Mouse (Mus musculus) midbrain, embryonic 13.5 days (tissue): Measurements from ENCODE around the gene Gast. TPM values are rescaled to one million over a fixed set of nuclear protein-coding genes. Genes with fewer than 3 reads are reported as not detected.
A peak's percentile ranks its signal among the peaks of the same experiment; 100 is the strongest.
"Not testable (repeated sequence)": the region's sequence is repeated elsewhere in the genome, so short reads cannot be mapped to it uniquely, and the experiment has no call there.

Experiments
- ATAC-seq: fragments of 200-750 bp; cut with Nextera tagmentation; 2 replicates; pipeline ENCODE4 v1.8.0; 2017; ENCODE audit warnings: mild to moderate bottlenecking, moderate TSS enrichment, moderate library complexity
- H3K27ac ChIP-seq: fragments of 300-500 bp; sonication (generic); 2 replicates; pipeline ENCODE4 v1.5.1; 2015; ENCODE audit warnings: inconsistent platforms, mild to moderate bottlenecking, moderate library complexity
- H3K27me3 ChIP-seq: fragments of 300-500 bp; sonication (generic); 2 replicates; pipeline ENCODE4 v1.6.1; 2015; ENCODE audit warnings: mild to moderate bottlenecking, inconsistent platforms
- H3K36me3 ChIP-seq: fragments of 300-500 bp; sonication (generic); 2 replicates; pipeline ENCODE4 v1.6.1; 2015; ENCODE audit warnings: mild to moderate bottlenecking, inconsistent platforms
- H3K4me1 ChIP-seq: fragments of 300-500 bp; sonication (generic); replicated peaks from 2 replicates; pipeline ENCODE4 v1.6.1; 2015; ENCODE audit warnings: inconsistent platforms
- H3K4me2 ChIP-seq: fragments of 300-500 bp; sonication (generic); replicated peaks from 2 replicates; pipeline ENCODE4 v1.6.1; 2015; ENCODE audit warnings: moderate library complexity, mild to moderate bottlenecking, inconsistent platforms
- H3K4me3 ChIP-seq: fragments of 300-500 bp; sonication (generic); replicated peaks from 2 replicates; pipeline ENCODE4 v1.5.1; 2015; ENCODE audit warnings: mild to moderate bottlenecking, inconsistent platforms
- H3K9ac ChIP-seq: fragments of 300-500 bp; sonication (generic); replicated peaks from 2 replicates; pipeline ENCODE4 v1.6.1; 2015; ENCODE audit warnings: mild to moderate bottlenecking, inconsistent platforms
- H3K9me3 ChIP-seq: fragments of 300-500 bp; sonication (generic); 2 replicates; pipeline ENCODE4 v1.6.1; 2016; ENCODE audit warnings: mild to moderate bottlenecking, inconsistent platforms
- WGBS: fragments of 180-500 bp; shearing (Covaris S2); methylation state at CpG from one replicate; pipeline ENCODE4 v1.1.7; 2015; 5-methylcytosine and 5-hydroxymethylcytosine counted together
- polyA plus RNA-seq: library from polyadenylated mRNA; unstranded; fragments of >200 nt; fragmentation: Nextera tagmentation; extraction: Ambion mirVana; gene quantifications from 2 replicates; pipeline ENCODE4 v1.2.1, GENCODE M21; 2015

Gene Gast
- polyA plus RNA-seq, 1 experiment from 2014 or later: 1.2 TPM

DNA sequence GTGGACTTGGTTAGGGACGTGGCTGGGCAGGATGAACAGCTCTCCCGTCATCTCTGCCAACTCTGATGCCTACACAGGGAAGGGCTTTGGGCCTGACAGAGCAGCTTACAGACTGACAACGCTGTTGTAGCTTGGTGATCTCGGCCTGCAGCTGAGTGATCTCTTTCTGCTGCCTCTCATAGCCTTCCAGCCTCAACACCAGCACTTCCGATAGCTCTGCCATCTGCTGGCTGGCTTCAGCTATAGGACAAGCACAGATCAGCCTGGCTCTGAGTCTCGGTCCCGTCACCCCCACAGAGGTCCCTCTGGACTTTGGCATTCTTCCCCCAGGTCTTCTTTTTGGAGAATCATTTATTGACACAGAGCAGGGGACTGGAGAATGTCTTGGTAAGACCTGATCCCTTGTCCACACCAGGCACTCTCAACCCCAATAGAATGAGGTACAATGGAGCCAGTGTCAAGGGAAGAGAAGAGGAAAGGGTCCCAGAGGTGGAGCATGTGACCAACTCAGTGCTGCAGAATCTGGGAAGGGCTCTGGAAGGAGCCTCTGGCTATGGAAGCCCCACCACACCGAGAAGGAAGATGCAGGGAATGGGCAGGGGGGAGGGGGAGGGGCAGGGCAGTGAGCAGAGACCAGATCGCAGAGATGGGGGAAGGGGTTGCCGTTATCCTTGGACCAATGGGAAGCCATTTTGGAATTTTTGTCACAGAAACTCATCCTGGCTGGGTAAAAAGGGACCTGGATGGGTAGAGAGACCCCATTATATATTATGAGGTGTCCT is 18.1 kb downstream of the Gast start:
- ATAC-seq: peak; percentile 40
- Histone ChIP-seq H3K27ac (peak overlapping the region; percentile 56), H3K9ac (peak overlapping the region; percentile 49; the same call in 1 of the 2 replicates)

DNA sequence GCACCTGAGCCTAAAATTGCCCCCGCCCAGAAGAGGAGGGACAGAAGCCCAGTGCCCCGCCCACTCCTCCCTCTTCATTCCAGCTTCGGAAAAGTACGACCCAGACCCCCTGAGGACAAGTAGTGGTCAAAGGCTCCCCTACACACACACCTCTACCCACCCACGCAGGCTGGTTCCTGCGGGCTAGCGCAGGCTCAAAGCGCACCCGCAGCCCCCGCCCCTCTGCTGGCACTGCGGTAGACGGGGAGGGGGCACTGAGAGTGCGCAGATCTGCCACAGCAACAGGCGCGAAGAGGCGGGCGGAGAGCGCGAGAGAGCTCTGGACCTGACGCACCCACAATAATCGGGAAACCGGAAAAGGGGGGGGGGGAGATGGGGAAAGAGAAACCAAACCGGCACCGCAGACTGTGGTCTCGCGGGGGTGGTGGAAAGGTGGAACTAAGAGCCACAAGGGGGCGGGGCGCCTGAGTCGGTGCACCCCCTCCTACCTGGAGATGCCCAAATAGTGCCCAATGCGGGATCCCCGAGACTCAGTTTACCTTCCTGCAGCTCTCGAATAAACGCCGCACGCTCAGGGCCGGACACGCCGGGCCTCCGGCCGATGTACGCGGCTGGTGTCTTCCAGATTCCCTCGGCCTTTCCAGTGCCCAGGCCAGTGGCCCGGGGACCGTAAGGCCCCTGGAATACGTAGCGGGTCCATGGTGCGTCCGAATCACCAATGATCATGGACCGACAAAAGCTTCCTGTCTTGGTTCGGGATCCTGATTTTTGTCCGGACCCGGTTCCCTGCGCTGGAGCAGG is 21.1 kb downstream of the Gast start:
- H3K27ac ChIP-seq: peak overlapping the region; percentile 51
- H3K4me2 ChIP-seq: peak overlapping the region; percentile 98
- peaks cover 41% of the 10 kb centered on the region for H3K4me1 ChIP-seq
- peak; percentile 49 for ATAC-seq
- H3K36me3 ChIP-seq: peaks cover 21% of the 10 kb centered on the region
- no peaks in the 10 kb centered on the region for H3K9me3 ChIP-seq
- H3K9ac ChIP-seq: peak overlapping the region; percentile 75
- peak overlapping the region; percentile 65 for H3K4me3 ChIP-seq
- H3K27me3 ChIP-seq: peaks cover 23% of the 10 kb centered on the region
- WGBS: under 1% methylated on average over 54 of the region's 54 CpGs

More for the DNA sequence above, 18.1 kb downstream of the Gast start:
- Histone ChIP-seq H3K9me3 (no peaks in the 10 kb centered on the region), H3K4me1 (peaks cover 54% of the 10 kb centered on the region), H3K36me3 (peaks cover 36% of the 10 kb centered on the region), H3K27me3 (peaks cover 6% of the 10 kb centered on the region), H3K4me2 (no peak overlapping the region), H3K4me3 (no peak overlapping the region)
- WGBS: 35% methylated on average over 10 of the region's 10 CpGs

DNA sequence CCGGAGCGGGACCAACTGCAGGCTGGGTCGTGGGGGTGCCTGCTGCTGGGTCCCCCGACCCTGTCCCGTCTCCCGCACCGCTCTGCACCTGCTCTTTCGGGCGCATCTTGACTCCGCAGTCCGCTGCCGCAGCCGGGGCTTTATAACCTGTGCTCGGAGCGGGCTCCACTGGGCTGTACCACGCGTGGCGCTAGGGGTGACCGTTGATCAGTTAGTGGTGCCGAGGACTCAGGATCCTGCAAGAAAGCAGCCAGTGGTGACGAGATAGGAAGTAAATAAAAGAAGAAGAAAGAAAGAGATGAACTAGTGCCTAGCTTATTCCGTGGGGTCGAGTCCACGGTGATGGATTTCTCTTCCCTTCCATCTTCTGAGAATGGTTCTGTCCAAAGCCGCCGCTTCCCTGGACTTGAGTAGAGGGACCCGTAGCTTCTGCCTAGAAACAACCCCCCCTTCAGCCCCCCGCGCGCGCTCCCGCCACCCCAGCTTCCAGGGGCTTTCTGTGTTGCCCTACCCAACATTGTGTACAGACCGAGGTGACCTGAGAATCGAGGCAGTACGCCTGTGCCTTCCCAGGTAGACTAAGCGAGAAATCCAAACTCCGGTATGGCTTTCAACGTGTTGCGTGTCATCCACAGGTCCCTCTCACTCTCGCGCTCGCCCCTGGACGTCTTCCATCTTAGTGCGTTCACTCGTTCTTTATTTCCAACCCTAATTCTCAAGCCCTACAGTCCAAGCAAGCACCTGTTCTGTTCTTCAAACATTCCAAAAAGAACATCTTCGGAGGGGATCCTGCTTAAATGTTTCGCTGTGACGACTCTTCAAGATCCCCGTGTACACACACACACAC is 22.0 kb downstream of the Gast start, which contains the start of gene Hap1:
Gene Hap1 (minus strand): TSS at position 157 of the 847 bp plus-strand sequence.
- peaks cover 26% of the 10 kb centered on the region for H3K27me3 ChIP-seq
- H3K9ac ChIP-seq: peak within 1 kb of the TSS; percentile 75
- H3K9me3 ChIP-seq: no peaks in the 10 kb centered on the region
- H3K36me3 ChIP-seq: peaks cover 18% of the 10 kb centered on the region
- ATAC-seq: peak; percentile 70
- peaks cover 41% of the 10 kb centered on the region for H3K4me1 ChIP-seq
- H3K4me2 ChIP-seq: peak within 1 kb of the TSS; percentile 98
- under 1% methylated on average over 49 of the region's 49 CpGs for WGBS
- peak within 1 kb of the TSS; percentile 51 for H3K27ac ChIP-seq
- H3K4me3 ChIP-seq: peak within 1 kb of the TSS; percentile 65

DNA sequence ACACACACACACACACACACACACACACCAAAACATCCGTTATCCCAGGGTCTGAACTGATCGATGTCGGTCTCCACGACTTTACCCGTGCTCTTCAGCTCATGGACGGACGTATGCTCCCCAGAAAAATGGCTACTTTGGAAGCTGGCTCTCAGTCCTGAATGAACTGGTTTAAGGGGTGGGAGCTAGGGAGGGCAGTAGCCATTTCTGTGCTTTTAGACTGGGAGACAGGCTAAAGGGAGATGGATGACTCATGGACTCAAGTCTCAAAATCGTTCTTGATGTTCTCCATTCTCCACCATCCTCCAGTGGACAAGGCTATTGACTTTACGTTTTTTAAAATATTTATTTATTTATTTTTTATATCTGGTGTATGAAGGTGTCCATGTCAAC is 22.6 kb downstream of the Gast start:
- ATAC-seq: no peak
- Histone ChIP-seq H3K36me3 (peaks cover 12% of the 10 kb centered on the region), H3K27ac (no peak overlapping the region), H3K27me3 (peaks cover 26% of the 10 kb centered on the region), H3K4me1 (peaks cover 35% of the 10 kb centered on the region), H3K4me2 (peak overlapping the region; percentile 98), H3K9ac (peak overlapping the region; percentile 75), H3K9me3 (no peaks in the 10 kb centered on the region), H3K4me3 (peak overlapping the region; percentile 65)
- WGBS: 15% methylated on average over 9 of the region's 9 CpGs

DNA sequence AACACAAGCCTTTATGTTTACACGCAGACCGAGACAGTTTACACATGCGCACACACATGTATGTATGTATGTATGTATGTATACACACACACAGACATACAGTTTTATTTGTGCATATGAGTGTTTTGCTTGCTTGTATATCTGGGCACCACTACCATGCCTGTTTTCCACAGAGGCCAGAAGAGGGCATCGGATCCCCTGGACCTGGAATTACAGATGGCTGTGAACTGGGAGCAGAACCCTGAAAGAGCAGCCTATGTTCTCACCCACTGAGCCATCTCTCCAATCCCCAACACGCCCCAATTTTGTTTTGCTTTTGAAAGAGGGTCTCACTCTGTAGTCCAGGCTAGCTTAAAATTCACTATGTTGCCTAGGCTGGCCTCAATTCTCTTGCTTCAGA is 23.2 kb downstream of the Gast start:
- Histone ChIP-seq H3K4me3 (no peak overlapping the region), H3K36me3 (peaks cover 12% of the 10 kb centered on the region), H3K27me3 (peaks cover 26% of the 10 kb centered on the region), H3K9ac (no peak overlapping the region), H3K4me2 (peak overlapping the region; percentile 98; the same call in 1 of the 2 replicates), H3K4me1 (peaks cover 30% of the 10 kb centered on the region), H3K9me3 (no peaks in the 10 kb centered on the region), H3K27ac (no peak overlapping the region)
- 60% methylated on average over 5 of the region's 5 CpGs for WGBS
- ATAC-seq: no peak

DNA sequence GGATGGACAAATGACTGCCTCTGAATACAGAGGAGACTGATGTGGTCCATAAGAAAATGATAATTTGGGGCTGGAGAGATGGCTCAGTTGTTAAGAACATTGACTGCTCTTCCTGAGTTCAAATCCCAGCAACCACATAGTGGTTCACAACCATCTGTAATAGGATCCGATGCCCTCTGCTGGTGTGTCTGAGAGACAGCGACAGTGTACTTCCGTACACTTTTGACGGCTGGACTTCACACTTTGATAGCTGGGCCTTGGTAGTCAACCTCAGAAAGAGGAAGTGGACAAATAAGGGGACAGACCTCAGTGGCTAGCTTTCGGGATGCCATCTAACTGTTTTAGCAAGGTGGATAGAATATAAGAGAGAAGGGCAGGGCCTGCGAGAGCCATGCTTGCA is 26.0 kb downstream of the Gast start:
- H3K4me3 ChIP-seq: no peak overlapping the region
- no peak overlapping the region for H3K27ac ChIP-seq
- 79% methylated on average over 6 of the region's 6 CpGs for WGBS
- H3K36me3 ChIP-seq: no peaks in the 10 kb centered on the region
- H3K9me3 ChIP-seq: no peaks in the 10 kb centered on the region
- no peak overlapping the region for H3K9ac ChIP-seq
- peaks cover 23% of the 10 kb centered on the region for H3K27me3 ChIP-seq
- H3K4me2 ChIP-seq: no peak overlapping the region
- H3K4me1 ChIP-seq: peaks cover 14% of the 10 kb centered on the region
- ATAC-seq: no peak

DNA sequence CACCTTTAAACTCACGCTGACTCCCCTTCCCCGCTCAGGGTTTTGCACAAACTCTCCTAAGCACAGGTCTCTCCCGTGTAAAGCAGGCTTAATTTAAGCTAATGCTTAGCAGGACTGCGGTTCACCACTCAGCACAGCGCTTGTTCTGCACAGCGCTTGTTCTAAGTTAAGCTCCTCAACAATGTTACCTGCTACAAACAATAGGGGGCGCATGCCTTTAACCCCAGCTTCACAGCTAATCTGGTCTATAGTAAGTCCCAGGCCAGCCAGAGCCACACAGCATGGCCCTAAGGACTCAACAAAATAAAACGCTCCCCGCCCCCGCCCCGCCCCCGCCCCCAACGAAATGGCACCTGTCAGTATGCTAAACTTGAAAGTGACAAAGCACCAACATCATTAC is 26.9 kb downstream of the Gast start:
- not testable (repeated sequence) for H3K4me3 ChIP-seq, H3K9me3 ChIP-seq, H3K4me2 ChIP-seq, ATAC-seq, H3K36me3 ChIP-seq, H3K27ac ChIP-seq, H3K9ac ChIP-seq
- peaks cover 11% of the 10 kb centered on the region for H3K4me1 ChIP-seq
- WGBS: no CpG with 5 or more reads among the region's 13 CpGs
- H3K27me3 ChIP-seq: peaks cover 23% of the 10 kb centered on the region

DNA sequence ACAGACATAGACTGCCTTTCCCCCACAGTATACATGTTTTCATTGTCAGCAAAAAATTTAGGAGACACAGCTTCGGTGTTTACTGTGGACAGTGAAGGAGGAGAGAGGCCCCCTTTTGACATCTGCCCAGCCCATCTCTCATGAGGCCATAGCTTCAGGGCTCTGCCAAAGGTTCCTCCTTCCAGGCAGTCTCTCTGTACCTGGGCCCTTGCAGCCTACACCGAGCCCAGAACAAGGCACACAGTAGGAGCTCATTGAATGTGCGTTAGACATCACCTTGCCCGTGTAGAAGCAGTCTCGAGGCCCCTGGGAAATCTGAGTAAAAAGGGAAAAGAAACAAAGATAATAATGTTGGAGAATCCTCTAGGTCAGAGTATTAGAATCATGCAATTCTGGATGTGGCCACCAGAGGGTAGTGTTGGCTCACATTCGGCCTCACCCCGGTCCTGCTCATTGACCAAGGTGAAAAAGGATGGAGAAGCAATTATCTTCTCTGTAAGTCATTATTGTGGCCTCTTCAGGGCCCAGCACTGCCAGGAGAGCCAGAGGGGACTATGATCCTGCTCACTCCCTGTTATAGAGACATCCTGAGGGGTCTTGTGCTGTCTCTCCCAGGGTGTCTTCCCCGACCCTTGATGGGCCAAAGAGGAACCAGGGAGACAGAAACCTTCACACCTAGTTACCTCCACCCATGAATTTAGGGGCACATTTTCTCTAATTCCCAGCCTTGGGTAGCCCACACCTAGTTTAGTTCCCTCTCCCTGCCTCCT is 28.2 kb downstream of the Gast start:
- no peak overlapping the region for H3K9ac ChIP-seq
- H3K4me3 ChIP-seq: no peak overlapping the region
- peaks cover 5% of the 10 kb centered on the region for H3K4me1 ChIP-seq
- H3K36me3 ChIP-seq: no peaks in the 10 kb centered on the region
- H3K27ac ChIP-seq: no peak overlapping the region; the same call in 1 of the 2 replicates
- 15% methylated on average over 8 of the region's 8 CpGs for WGBS
- H3K4me2 ChIP-seq: no peak overlapping the region
- peaks cover 19% of the 10 kb centered on the region for H3K27me3 ChIP-seq
- peak; percentile 84 for ATAC-seq
- H3K9me3 ChIP-seq: no peaks in the 10 kb centered on the region

DNA sequence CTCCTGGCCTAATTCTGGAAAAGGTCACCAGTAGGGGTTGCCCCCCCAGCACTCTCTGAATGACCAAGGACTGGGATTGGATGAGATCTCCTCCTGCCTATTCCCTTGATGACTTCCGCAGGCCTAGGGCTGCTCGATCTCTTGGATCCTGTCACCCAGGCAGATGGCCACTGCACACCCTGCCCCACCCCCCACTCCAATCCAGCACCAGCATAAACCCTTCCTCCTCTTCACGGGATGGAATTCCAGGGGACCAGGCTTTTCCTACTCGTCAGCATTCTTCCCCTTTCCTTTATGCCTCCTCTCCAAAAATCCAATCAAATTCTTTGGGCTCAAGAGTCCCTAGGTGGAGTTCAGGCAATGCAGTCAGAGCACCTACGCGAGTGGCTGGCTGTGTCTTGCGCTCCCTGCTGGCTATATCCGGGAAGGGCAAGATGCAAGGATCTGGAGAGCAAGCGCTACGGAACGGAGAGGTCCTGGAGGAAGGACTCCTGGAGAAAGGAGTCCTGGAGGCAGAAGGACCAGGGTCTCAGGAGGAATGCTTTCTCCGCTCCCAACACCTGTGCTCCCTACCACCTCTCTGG is 28.9 kb downstream of the Gast start:
- no peak overlapping the region for H3K4me2 ChIP-seq
- no peaks in the 10 kb centered on the region for H3K36me3 ChIP-seq
- no peak overlapping the region for H3K9ac ChIP-seq
- H3K27ac ChIP-seq: no peak overlapping the region
- peaks cover 5% of the 10 kb centered on the region for H3K4me1 ChIP-seq
- WGBS: 17% methylated on average over 12 of the region's 12 CpGs
- peak; percentile 55 for ATAC-seq
- H3K4me3 ChIP-seq: no peak overlapping the region
- no peaks in the 10 kb centered on the region for H3K9me3 ChIP-seq
- H3K27me3 ChIP-seq: peaks cover 16% of the 10 kb centered on the region

DNA sequence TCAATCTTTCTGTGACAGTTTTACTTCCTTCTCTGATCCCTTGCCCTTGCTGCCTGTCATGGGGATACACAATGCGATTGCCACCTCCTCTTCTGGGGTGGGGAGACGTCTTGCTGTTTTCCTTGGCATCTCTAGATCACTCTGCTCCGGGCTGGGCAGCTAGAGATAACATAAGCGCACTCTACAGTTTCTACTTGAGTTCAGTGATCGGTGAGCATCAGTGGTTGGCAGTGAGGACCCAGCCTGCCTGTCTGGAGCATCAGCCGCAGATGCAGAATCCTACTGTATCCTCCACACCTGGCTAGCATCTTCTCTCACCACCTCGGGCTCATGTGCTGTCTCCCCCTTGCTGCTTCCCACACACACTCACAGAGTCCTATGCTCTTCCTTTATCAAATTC is 34.9 kb downstream of the Gast start:
- ATAC-seq: no peak
- Histone ChIP-seq H3K9ac (no peak overlapping the region), H3K4me3 (no peak overlapping the region), H3K4me2 (no peak overlapping the region), H3K4me1 (peaks cover 6% of the 10 kb centered on the region; the same call in 1 of the 2 replicates), H3K36me3 (peaks cover 42% of the 10 kb centered on the region), H3K9me3 (no peaks in the 10 kb centered on the region), H3K27me3 (no peaks in the 10 kb centered on the region), H3K27ac (no peak overlapping the region)
- WGBS: 87% methylated on average over 7 of the region's 7 CpGs

DNA sequence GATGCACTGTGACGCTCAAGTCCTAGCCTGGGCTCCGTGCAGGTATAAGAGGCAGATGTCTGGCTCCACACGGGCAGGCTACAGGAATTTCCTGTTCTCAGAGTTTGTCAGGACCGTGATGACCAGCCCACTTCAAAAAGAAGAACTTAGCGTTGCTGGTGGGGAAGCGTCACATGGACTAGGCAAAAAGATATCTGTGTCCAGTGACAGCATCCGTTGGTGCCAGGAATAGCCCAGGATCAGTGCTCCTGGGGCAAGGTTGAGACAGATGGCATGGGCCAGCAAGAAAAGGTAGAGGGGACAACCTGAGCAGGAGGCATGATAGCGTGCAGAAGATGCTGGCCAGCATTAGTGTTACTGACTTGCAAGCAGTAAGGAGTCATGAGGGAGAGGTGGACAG is 35.6 kb downstream of the Gast start:
- Histone ChIP-seq H3K4me3 (no peak overlapping the region), H3K36me3 (peaks cover 46% of the 10 kb centered on the region), H3K27me3 (no peaks in the 10 kb centered on the region), H3K27ac (no peak overlapping the region), H3K9me3 (no peaks in the 10 kb centered on the region), H3K9ac (0 out of 2 replicates have a peak overlapping the region, but pooled peaks have one; percentile 14), H3K4me1 (peaks cover 6% of the 10 kb centered on the region; the same call in 1 of the 2 replicates), H3K4me2 (no peak overlapping the region)
- WGBS: 87% methylated on average over 8 of the region's 8 CpGs
- ATAC-seq: no peak
